Mouse (Mus musculus) kidney, adult 2 months (tissue): ENCODE data around the gene Sik3. TPM values are rescaled to one million over a fixed set of nuclear protein-coding genes. Genes with fewer than 3 reads are reported as not detected.

Source experiments
- DNase-seq: peaks from one replicate; pipeline ENCODE4 v3.0.0; 2021
- H3K27ac ChIP-seq: fragments of 200-500 bp; 2 replicates; pipeline ENCODE4 v1.5.1; 2012; ENCODE audit warnings: low read depth, low read length, control low read depth, inconsistent platforms; ENCODE audit not compliant: insufficient read depth
- H3K27me3 ChIP-seq: fragments of 200-500 bp; replicated peaks from 2 replicates; pipeline ENCODE4 v1.6.1; 2012; ENCODE audit warnings: mild to moderate bottlenecking, moderate library complexity, low read length, inconsistent platforms; ENCODE audit not compliant: control insufficient read depth, insufficient read depth
- H3K36me3 ChIP-seq: fragments of 200-500 bp; 2 replicates; pipeline ENCODE4 v1.6.1; 2012; ENCODE audit warnings: mild to moderate bottlenecking, moderate library complexity, low read length, inconsistent platforms; ENCODE audit not compliant: control insufficient read depth, insufficient read depth
- H3K4me1 ChIP-seq: fragments of 200-500 bp; 2 replicates; pipeline ENCODE4 v1.6.1; 2011; ENCODE audit warnings: low read length; ENCODE audit not compliant: control insufficient read depth, insufficient read depth
- H3K4me3 ChIP-seq: fragments of 200-500 bp; 2 replicates; pipeline ENCODE4 v1.5.1; 2011; ENCODE audit warnings: mild to moderate bottlenecking, low read depth, low read length, control low read depth; ENCODE audit not compliant: insufficient read depth
- CTCF ChIP-seq: fragments of 200-500 bp; conservative IDR thresholded peaks from 2 replicates; pipeline ENCODE4 v1.5.1; 2011; ENCODE audit warnings: low read depth, mild to moderate bottlenecking, control low read depth, low read length, moderate library complexity, mixed read lengths; ENCODE audit not compliant: insufficient read depth, insufficient read length
- POLR2A ChIP-seq: fragments of 200-500 bp; IDR thresholded peaks from one replicate; pipeline ENCODE4 v1.6.1; 2011; ENCODE audit warnings: low read depth, low read length, control low read depth
- WGBS: fragments of 180-500 bp; shearing (Covaris S2); methylation state at CpG from one replicate; pipeline ENCODE4 v1.1.7; 2018; 5-methylcytosine and 5-hydroxymethylcytosine counted together
- polyA plus RNA-seq: library from polyadenylated mRNA; depleted of rRNA; stranded (reverse); fragments of >200 nt; gene quantifications from 2 replicates; pipeline ENCODE4 v1.2.3, GENCODE M21; 2012

Gene Sik3
- polyA plus RNA-seq, 1 experiment: 32.2 TPM

- no peaks in the 10 kb centered on the region for H3K27me3 ChIP-seq
- H3K36me3 ChIP-seq: no peaks in the 10 kb centered on the region
- TF ChIP-seq POLR2A (no peak), CTCF (no peak)
- peaks cover 33% of the 10 kb centered on the region for H3K4me1 ChIP-seq
- DNase-seq: no peak
- whole genome bisulfite sequencing: 81% methylated on average over 3 of the region's 3 CpGs
- no peak overlapping the region for H3K4me3 ChIP-seq
- no peak overlapping the region for H3K27ac ChIP-seq
Measured at GRCm38 (mm10) chr9:46058065-46058464, 45.4 kb downstream of the Sik3 start.

- no peaks in the 10 kb centered on the region for H3K36me3 ChIP-seq
- peak; percentile 56 for DNase-seq
- peaks cover 29% of the 10 kb centered on the region for H3K4me1 ChIP-seq
- no peak for TF ChIP-seq CTCF
- no peak for TF ChIP-seq POLR2A
- no peak overlapping the region for H3K4me3 ChIP-seq
- WGBS: 37% methylated on average over 2 of the region's 2 CpGs
- no peaks in the 10 kb centered on the region for H3K27me3 ChIP-seq
- peak overlapping the region; percentile 48 for H3K27ac ChIP-seq
Measured at GRCm38 (mm10) chr9:46060249-46060648, 47.6 kb downstream of the Sik3 start.

- Histone ChIP-seq H3K36me3 (no peaks in the 10 kb centered on the region), H3K4me1 (peaks cover 30% of the 10 kb centered on the region), H3K27ac (peak overlapping the region; percentile 7), H3K4me3 (no peak overlapping the region), H3K27me3 (no peaks in the 10 kb centered on the region)
- TF ChIP-seq POLR2A (no peak), CTCF (no peak)
- peak; percentile 58 for DNase-seq
- WGBS: 15% methylated on average over 9 of the region's 9 CpGs
Measured at GRCm38 (mm10) chr9:46061696-46062425, 49.2 kb downstream of the Sik3 start.

- DNase-seq: no peak
- no peaks in the 10 kb centered on the region for H3K27me3 ChIP-seq
- H3K36me3 ChIP-seq: no peaks in the 10 kb centered on the region
- 91% methylated on average over 7 of the region's 7 CpGs for WGBS
- no peak for TF ChIP-seq POLR2A
- no peak for TF ChIP-seq CTCF
- no peak overlapping the region for H3K4me3 ChIP-seq
- H3K4me1 ChIP-seq: peaks cover 47% of the 10 kb centered on the region
- H3K27ac ChIP-seq: no peak overlapping the region
Measured at GRCm38 (mm10) chr9:46064331-46064730, 51.7 kb downstream of the Sik3 start.

GRCm38 (mm10) chr9:46066711-46067110, 54.1 kb downstream of the Sik3 start:
- no peak for DNase-seq
- Histone ChIP-seq H3K4me1 (peaks cover 38% of the 10 kb centered on the region), H3K4me3 (no peak overlapping the region), H3K27me3 (no peaks in the 10 kb centered on the region), H3K27ac (no peak overlapping the region), H3K36me3 (no peaks in the 10 kb centered on the region)
- no peak for TF ChIP-seq CTCF
- TF ChIP-seq POLR2A: no peak
- WGBS: 87% methylated on average over 4 of the region's 4 CpGs

GRCm38 (mm10) chr9:46067691-46068090, 55.1 kb downstream of the Sik3 start:
- Histone ChIP-seq H3K4me3 (no peak overlapping the region), H3K4me1 (peaks cover 38% of the 10 kb centered on the region), H3K27me3 (no peaks in the 10 kb centered on the region), H3K27ac (no peak overlapping the region), H3K36me3 (no peaks in the 10 kb centered on the region)
- 57% methylated on average over 7 of the region's 7 CpGs for WGBS
- TF ChIP-seq CTCF (no peak), POLR2A (no peak)
- no peak for DNase-seq

GRCm38 (mm10) chr9:46069013-46069412, 56.4 kb downstream of the Sik3 start:
- WGBS: 46% methylated on average over 4 of the region's 4 CpGs
- Histone ChIP-seq H3K27ac (no peak overlapping the region), H3K27me3 (no peaks in the 10 kb centered on the region), H3K4me3 (no peak overlapping the region), H3K4me1 (peaks cover 37% of the 10 kb centered on the region), H3K36me3 (no peaks in the 10 kb centered on the region)
- DNase-seq: peak; percentile 38
- TF ChIP-seq CTCF: no peak
- no peak for TF ChIP-seq POLR2A

- 52% methylated on average over 9 of the region's 9 CpGs for WGBS
- Histone ChIP-seq H3K4me3 (no peak overlapping the region), H3K4me1 (peaks cover 33% of the 10 kb centered on the region), H3K36me3 (no peaks in the 10 kb centered on the region), H3K27ac (peak overlapping the region; percentile 19; the same call in 1 of the 2 replicates), H3K27me3 (no peaks in the 10 kb centered on the region)
- peak; percentile 54 for DNase-seq
- 0 out of 2 replicates have a peak, but pooled peaks have one; percentile 21 for TF ChIP-seq CTCF
- no peak for TF ChIP-seq POLR2A
Measured at GRCm38 (mm10) chr9:46072101-46072835, 59.6 kb downstream of the Sik3 start.
